Mouse (Mus musculus) lung, postnatal 25 days (tissue): Measurements from ENCODE around the gene Kpna7.
"Not testable (repeated sequence)": the region's sequence is repeated elsewhere in the genome, so short reads cannot be mapped to it uniquely, and the experiment has no call there.

Experiments
- DNase-seq: peaks from one replicate; pipeline ENCODE4 v3.0.0; 2022; ENCODE audit warnings: low spot score

Kpna7 gene

DNA sequence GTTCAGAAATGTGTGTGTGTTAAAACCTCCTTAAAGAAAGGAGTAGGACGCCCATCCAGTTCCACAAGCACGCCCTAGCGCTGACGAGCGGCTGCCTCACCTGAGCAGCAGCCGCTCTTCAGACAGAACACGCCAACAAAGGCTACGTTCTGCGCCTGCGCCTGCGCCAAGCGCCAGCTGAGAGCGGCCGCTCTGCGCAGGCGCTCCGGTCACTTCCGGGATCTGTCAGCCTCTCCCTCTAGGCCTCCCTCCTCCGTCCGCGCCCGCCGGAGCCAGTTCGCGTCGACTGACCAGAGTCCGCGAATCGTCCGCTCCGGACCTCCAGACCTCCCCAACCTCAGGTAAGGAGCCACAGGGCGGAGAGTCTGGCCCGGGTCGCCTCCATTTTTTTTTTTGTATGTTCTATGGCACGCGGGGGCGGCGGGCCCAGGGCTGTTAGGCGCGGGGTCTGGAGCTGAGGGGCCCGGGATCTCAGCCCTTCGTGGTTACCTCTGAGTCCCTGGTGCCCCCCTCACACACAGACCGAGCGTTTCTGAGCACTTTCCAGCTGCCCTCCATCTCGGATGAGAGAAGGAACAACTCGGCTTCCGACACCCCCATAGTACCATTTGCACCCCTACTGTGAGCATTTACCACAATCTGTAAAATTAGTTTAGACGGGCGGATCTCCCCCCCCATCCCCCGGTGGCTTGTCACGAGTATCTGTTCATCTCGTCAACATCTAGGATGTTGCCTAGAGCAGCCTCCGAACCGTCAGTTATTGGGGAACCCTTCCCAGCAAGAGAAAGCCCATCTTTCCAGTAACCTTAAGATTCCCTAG is at the start of gene Kpna7, which contains the start of gene Arpc1a:
Gene Kpna7, minus strand, starts transcription at position 399 of the 820 bp plus-strand sequence.
Gene Arpc1a, plus strand, starts transcription at position 199 of the 820 bp plus-strand sequence.
- peak; percentile 94 for DNase-seq

DNA sequence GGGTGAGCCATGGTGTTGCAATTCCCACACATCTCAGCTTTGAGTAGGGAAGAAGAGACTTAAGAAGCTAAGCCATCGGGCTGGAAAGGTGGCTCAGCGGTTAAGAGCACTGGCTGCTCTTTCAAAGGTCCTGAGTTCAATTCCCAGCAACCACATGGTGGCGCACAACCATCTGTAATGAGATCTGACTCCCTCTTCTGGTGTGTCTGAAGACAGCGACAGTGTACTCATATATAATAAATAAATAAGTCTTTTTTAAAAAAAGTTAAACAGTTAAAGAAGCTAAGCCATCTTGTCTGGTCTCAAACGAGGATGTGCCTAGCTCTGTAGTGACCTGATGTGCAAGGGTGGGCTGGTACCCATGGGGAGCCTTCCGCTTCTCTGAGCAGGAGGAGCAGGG is 49.4 kb upstream of the Kpna7 start:
- not testable (repeated sequence) for DNase-seq

DNA sequence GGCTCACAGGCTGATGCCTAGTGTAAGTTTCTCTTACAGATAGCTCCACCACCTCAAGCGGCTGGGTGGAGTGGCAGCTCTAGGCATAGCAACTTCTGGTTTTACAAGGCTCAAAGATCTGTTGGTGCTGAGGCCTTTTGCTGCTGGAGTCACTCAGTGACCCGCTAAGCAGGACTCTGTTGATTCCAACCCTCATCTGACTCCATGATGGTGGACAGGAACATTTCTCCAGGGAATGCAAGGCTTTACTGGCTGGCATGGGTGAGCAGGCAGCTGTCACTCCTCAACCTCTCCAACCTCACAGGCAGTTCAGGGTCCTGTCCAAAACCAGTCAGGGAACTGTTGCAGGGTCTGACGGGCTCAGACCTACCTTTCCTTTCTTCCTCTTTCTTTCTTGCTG is 47.2 kb upstream of the Kpna7 start:
- no peak for DNase-seq

DNA sequence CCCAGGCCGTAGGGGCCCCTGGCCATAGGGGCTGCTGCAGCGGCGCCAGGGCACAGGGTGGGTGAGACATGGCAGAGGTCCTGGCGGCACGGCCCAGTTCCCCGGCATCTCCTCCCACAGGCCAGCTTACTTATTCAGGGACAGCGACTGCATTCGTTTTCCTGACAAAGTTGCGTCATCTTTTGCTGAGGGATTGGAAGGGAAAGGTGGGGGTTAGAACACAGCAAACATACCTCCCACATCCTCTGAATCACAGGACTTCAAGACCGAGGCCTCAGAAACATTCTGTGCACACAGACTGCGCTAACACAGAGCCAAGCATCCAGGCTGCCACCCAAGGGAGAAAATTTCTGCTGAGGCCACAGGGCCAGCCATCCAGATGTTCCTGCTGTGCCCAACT is 46.4 kb upstream of the Kpna7 start:
- no peak for DNase-seq

GRCm38 (mm10) chr5:145129773-145130172 is 45.9 kb upstream of the Kpna7 start:
- not testable (repeated sequence) for DNase-seq

- no peak for DNase-seq
These were observed 45.3 kb upstream of the Kpna7 start for GRCm38 (mm10) chr5:145129124-145129523.

DNA sequence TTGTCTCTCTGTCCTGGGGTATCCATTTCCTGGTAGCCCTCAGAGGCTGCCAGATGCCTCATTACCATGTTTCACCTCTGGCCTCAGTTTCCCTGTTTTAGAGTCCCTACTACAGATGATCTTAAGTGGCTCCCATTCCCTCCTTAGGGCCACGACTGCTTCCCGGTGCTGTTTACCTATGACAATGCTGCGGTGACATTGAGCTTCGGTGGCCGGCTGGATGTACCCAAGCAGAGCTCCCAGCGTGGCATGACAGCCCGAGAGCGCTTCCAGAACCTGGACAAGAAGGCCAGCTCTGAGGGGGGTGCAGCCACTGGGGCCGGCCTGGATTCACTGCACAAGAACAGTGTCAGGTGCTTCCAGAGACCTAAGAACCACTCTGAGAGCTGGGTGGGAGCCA is 42.8 kb upstream of the Kpna7 start:
- no peak for DNase-seq

GRCm38 (mm10) chr5:145123396-145123795 is 39.6 kb upstream of the Kpna7 start:
- no peak for DNase-seq

GRCm38 (mm10) chr5:145120921-145121320 is 37.1 kb upstream of the Kpna7 start:
- DNase-seq = no peak

GRCm38 (mm10) chr5:145119385-145119784 is 35.6 kb upstream of the Kpna7 start:
- DNase-seq = no peak

- DNase-seq = no peak
These were observed 34.6 kb upstream of the Kpna7 start for GRCm38 (mm10) chr5:145118461-145118860.

DNA sequence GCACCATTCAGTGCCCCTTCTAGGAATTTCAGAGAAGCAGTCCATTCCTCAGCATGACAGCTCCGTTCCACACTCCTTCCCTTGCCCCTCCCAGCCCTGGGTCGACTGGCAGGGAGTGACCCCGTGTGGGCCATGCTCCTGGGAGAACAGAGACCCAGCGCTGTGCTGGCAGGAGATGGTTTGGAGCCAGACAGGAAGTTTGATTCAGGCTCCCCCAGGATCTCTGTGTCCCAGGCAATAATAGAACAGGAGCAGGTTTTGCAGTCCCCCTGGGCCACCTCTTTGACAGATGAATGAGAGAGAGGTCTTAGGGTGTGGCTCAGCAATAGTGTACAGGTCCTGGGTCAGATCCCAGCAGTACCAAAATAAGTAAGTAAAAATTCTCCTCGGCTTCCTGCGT is 34.2 kb upstream of the Kpna7 start:
- peak; percentile 34 for DNase-seq

DNA sequence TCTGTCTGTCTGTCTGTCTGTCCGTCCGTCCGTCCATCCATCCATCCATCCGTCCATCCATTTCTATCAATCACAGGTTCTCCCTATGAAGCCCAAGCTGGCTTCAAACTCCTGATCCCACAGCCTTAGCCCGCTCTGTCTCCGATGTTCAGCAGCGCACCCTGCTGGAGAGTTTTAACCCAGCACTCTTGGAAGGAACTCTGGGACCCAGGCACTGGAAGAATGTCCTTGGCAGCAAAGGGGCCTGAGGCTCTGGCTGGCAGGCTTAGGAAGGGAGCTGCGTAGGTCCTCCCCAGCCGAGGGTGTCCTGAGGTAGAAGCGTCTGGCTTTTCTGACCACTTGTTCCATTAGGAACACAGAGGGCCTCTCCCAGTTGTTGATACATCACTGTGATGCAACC is 33.1 kb upstream of the Kpna7 start:
- peak; percentile 77 for DNase-seq

DNA sequence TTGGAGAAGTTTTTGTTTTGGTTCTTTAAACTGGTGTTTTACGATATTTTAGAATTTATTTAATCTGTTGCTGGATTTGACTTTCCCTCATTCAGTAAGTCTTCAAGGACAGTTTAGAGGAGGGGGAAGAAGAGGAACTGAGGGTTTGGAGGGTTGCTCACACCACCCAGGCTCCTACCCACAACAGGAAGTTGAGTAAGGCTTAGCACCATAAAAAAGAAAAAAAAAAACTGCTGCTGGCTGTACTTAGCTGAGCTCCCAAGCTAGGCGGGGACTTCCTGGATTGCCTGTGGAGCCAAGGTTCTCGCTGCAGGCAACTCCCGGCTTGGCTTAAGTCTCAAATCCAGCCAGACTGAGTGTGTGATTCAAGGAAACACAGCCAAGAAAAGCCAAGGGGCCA is 32.5 kb upstream of the Kpna7 start:
- peak; percentile 87 for DNase-seq

- no peak for DNase-seq
These were observed 31.9 kb upstream of the Kpna7 start for GRCm38 (mm10) chr5:145115736-145116135.

- DNase-seq = peak; percentile 79
These were observed 31.0 kb upstream of the Kpna7 start for GRCm38 (mm10) chr5:145114606-145115473.

DNA sequence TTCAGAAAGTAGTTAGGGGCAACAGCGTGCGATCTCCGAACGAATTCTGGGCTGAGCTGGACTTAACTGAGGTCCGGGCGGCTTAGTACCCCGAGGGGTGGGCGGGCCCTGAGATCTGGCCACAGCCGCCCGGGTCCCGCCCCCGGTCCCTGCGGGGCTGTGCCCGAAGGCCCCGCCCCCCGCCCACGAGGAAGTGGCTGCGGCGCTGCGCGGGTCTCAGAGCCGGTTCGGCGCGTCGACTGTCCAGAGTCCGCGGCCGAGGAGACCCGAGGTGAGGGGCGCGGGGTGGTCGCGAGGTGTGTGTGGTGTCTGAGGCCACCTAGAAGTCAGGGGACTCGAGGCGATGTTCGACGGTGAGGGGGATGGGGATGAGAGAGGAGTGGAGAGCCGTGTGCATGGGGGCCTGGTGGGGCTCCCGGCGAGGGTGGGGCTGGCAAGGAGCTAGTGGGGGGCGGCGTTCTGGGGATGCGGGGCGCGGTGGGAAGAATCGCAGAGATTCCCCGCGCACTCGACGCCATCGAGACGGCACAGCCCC is 30.3 kb upstream of the Kpna7 start, which contains the start of gene Arpc1b:
Gene Arpc1b, plus strand, starts transcription at position 145 of the 535 bp plus-strand sequence.
- peak; percentile 74 for DNase-seq

- no peak for DNase-seq
These were observed 29.6 kb upstream of the Kpna7 start for GRCm38 (mm10) chr5:145113416-145113815.

DNA sequence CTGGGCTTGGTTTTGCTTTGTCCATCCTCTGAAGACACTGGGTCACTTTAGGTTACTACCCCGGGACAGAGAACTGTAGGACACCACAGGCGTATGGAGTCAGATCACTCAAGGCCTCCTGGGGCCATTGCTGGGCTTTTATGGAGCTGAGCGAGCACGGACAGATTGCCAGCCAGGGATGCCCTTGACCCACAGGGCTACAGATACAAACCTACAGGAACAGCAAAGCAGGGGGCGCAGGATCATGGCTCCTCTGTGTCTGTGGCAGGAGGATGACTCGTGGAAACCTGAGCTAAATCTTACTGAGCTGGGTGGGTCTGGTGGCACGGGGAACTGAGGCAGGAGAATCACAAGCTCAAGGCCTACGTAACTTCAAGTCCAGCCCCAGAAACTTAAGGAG is 28.7 kb upstream of the Kpna7 start:
- DNase-seq = no peak

GRCm38 (mm10) chr5:145110401-145110800 is 26.6 kb upstream of the Kpna7 start:
- no peak for DNase-seq

DNA sequence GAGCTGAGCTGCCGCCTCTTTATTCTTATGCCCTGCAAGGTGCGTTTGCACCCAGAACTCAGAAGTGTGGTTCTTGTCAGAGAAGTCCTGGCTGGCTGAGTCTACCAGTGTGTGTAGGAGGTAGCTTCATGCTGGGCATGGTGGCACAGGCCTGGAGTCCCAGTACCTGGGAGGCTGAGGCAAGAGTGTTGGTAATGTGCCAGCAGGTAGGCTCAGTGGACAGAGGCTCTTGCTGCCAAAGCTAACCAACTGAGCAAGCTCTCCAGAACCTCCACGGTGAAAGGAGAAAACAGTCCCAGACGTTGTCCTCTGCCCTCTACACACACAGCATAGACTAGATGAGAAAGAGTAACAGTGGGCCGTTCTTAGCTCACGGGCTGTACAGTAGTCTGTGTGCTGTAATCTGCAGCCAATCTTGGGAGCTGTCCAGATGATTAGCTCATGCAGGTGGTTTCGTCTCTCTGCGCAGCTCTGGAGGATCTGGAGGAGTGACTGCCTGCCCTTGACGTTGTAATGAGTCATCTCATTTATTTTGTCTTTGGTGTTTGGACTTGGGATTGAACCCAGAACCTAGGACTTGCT is 22.0 kb upstream of the Kpna7 start:
- DNase-seq = no peak

DNA sequence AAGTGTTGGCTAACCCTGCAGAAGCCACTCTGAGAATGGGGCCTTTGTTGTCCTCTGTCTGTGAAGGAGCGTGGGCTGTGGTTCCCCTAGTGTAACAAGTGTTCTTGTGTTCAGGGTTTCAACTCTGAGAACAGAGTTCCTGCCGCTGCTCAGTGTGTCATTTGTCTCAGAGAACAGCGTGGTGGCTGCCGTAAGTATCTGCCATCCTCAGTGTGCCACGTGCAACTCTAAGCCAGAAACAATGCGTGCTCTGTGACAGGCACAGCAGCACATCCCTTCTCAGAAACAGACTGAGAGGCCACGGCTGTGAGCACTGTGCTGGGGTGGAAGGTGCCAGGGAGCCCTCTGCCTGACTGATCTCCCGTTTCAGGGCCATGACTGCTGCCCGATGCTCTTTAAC is 20.5 kb upstream of the Kpna7 start:
- DNase-seq = no peak
